Mouse (Mus musculus): ENCODE measurements around the gene Shpk.

Gene Shpk

GRCm38 (mm10) chr11:73267267-73267666 is 68.0 kb downstream of the Shpk start, which contains the start of gene Trpv3:
TSS of gene Trpv3 (plus strand) at chr11:73267388.
- DNase-seq (ENCODE audit: low spot score in 2 of 2): no peak

All from right cerebral cortex, postnatal 10 days (tissue).